Mouse (Mus musculus) forebrain, embryonic 14.5 days (tissue): ENCODE data around the gene Lbhd2. TPM values are rescaled to one million over a fixed set of nuclear protein-coding genes. Genes with fewer than 3 reads are reported as not detected.

Experiments
- ATAC-seq: fragments of 200-750 bp; cut with Nextera tagmentation; 2 replicates; pipeline ENCODE4 v1.8.0; 2017; ENCODE audit warnings: mild to moderate bottlenecking, moderate library complexity
- DNase-seq: peaks from one replicate; pipeline ENCODE4 v3.0.0-alpha.2; 2015; ENCODE audit warnings: low spot score
- H3K27ac ChIP-seq: fragments of 300-500 bp; sonication (generic); 2 replicates; pipeline ENCODE4 v1.5.1; 2014; ENCODE audit warnings: low read depth, mild to moderate bottlenecking, control low read depth, low read length, moderate library complexity
- H3K27me3 ChIP-seq: fragments of 300-500 bp; sonication (generic); replicated peaks from 2 replicates; pipeline ENCODE4 v1.6.1; 2014; ENCODE audit warnings: low read length, control low read depth, mixed read lengths; ENCODE audit not compliant: control insufficient read depth, insufficient read depth
- H3K36me3 ChIP-seq: fragments of 300-500 bp; sonication (generic); 2 replicates; pipeline ENCODE4 v1.6.1; 2014; ENCODE audit warnings: low read length, control low read depth; ENCODE audit not compliant: control insufficient read depth, insufficient read depth
- H3K4me1 ChIP-seq: fragments of 300-500 bp; sonication (generic); 2 replicates; pipeline ENCODE4 v1.6.1; 2014; ENCODE audit warnings: antibody characterized with exemption, low read length, control low read depth; ENCODE audit not compliant: control insufficient read depth, insufficient read depth
- H3K4me2 ChIP-seq: fragments of 300-500 bp; sonication (generic); 2 replicates; pipeline ENCODE4 v1.6.1; 2014; ENCODE audit warnings: mild to moderate bottlenecking, control low read depth, low read length
- H3K4me3 ChIP-seq: fragments of 300-500 bp; sonication (generic); 2 replicates; pipeline ENCODE4 v1.5.1; 2014; ENCODE audit warnings: low read depth, low read length, control low read depth
- H3K9ac ChIP-seq: fragments of 300-500 bp; sonication (generic); 2 replicates; pipeline ENCODE4 v1.6.1; 2014; ENCODE audit warnings: mild to moderate bottlenecking, low read length, control low read depth, moderate library complexity
- H3K9me3 ChIP-seq: fragments of 300-500 bp; sonication (generic); replicated peaks from 2 replicates; pipeline ENCODE4 v1.6.1; 2016; ENCODE audit warnings: low read length, control low read depth, mixed read lengths; ENCODE audit not compliant: control insufficient read depth
- WGBS: fragments of 180-500 bp; shearing (Covaris S2); extraction: QIAGEN DNeasy Blood & Tissue Kit; methylation state at CpG from one replicate; pipeline ENCODE4 v1.1.7; 2014; 5-methylcytosine and 5-hydroxymethylcytosine counted together
- polyA plus RNA-seq: library from polyadenylated mRNA; unstranded; fragments of >200 nt; fragmentation: Nextera tagmentation; extraction: Ambion mirVana; gene quantifications from 2 replicates; pipeline ENCODE4 v1.2.1, GENCODE M21; 2014

The Lbhd2 gene
- polyA plus RNA-seq, 1 experiment from 2014 or later = 2.4 TPM

- Histone ChIP-seq H3K9me3 (no peaks in the 10 kb centered on the region), H3K27me3 (peaks cover 55% of the 10 kb centered on the region), H3K4me2 (no peak overlapping the region), H3K36me3 (no peaks in the 10 kb centered on the region), H3K4me1 (peaks cover 5% of the 10 kb centered on the region), H3K27ac (no peak overlapping the region), H3K4me3 (no peak overlapping the region), H3K9ac (no peak overlapping the region)
- no peak for DNase-seq
- WGBS = 56% methylated on average over 3 of the region's 3 CpGs
- no peak for ATAC-seq
These were observed 34.9 kb downstream of the Lbhd2 start for GRCm38 (mm10) chr12:111441523-111441922.

GRCm38 (mm10) chr12:111442309-111443010, 35.9 kb downstream of the Lbhd2 start, which contains the start of gene Tnfaip2:
Gene Tnfaip2 (plus strand): TSS chr12:111442469.
- under 1% methylated on average over 48 of the region's 48 CpGs for whole genome bisulfite sequencing
- Histone ChIP-seq H3K27ac (no peak within 1 kb of the TSS), H3K9me3 (no peaks in the 10 kb centered on the region), H3K4me2 (peak within 1 kb of the TSS; percentile 61), H3K4me1 (peaks cover 5% of the 10 kb centered on the region), H3K4me3 (peak within 1 kb of the TSS; percentile 31), H3K36me3 (no peaks in the 10 kb centered on the region), H3K27me3 (peaks cover 64% of the 10 kb centered on the region), H3K9ac (peak within 1 kb of the TSS; percentile 37; the same call in 1 of the 2 replicates)
- peak; percentile 57 for DNase-seq
- ATAC-seq = peak; percentile 69; the same call in 1 of the 2 replicates

- Histone ChIP-seq H3K4me3 (peak overlapping the region; percentile 31; the same call in 1 of the 2 replicates), H3K27ac (no peak overlapping the region), H3K4me2 (peak overlapping the region; percentile 61), H3K36me3 (no peaks in the 10 kb centered on the region), H3K4me1 (peaks cover 5% of the 10 kb centered on the region), H3K27me3 (peaks cover 72% of the 10 kb centered on the region), H3K9me3 (no peaks in the 10 kb centered on the region), H3K9ac (no peak overlapping the region)
- no peak for DNase-seq
- no peak for ATAC-seq
- 10% methylated on average over 15 of the region's 15 CpGs for WGBS
These were observed 36.6 kb downstream of the Lbhd2 start for GRCm38 (mm10) chr12:111443011-111443870.

DNA sequence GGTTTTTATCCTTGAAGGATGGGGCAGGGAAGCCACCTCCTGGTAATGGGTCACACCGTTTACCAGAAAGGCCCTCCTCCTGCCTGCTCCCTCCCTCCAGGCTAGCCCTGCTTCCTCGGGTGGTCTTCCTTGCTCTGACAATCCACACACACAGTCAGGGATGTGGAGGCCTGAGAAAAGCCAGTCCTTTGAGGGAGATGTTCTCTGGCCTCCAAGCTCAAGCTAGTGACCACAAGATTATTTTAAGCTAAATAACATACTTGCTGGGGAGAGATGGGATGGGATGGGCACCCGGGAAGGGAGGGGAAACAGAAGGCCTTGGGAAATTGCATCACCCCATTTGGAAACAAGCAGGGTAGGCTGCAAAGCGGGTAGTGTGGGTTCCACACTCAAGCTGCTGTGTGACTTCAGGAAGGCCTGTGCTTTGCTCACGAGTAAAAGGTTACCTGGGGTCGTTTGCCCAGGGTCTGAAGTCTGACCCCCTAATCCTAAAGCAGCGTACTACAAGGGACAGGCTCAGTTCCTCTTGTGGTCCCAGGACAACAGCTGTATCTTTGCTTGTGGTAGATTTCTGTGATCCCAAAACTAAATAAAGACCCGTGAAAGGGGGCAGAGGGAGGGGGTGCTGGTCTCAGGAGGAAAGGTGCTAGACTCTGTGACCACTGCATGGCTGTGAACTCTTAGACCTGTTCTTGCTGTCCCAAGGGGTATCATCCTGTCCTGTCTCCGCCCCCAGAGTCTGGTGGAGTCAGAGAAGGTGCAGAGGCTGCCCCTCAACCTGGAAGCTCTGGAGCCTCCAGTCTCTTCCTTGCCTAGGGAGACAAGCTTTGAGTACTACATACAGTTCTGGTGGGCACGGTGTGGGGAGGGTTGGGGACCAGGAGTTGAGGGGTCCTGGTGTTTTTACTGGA, 37.6 kb downstream of the Lbhd2 start:
- Histone ChIP-seq H3K9me3 (no peaks in the 10 kb centered on the region), H3K27me3 (peaks cover 81% of the 10 kb centered on the region), H3K4me3 (no peak overlapping the region), H3K4me2 (no peak overlapping the region), H3K9ac (no peak overlapping the region), H3K36me3 (no peaks in the 10 kb centered on the region), H3K4me1 (peaks cover 5% of the 10 kb centered on the region), H3K27ac (no peak overlapping the region)
- DNase-seq (no peak), ATAC-seq (no peak)
- WGBS = 25% methylated on average over 10 of the region's 10 CpGs

GRCm38 (mm10) chr12:111445161-111445889, 38.7 kb downstream of the Lbhd2 start:
- H3K36me3 ChIP-seq = no peaks in the 10 kb centered on the region
- no peak overlapping the region for H3K9ac ChIP-seq
- no peaks in the 10 kb centered on the region for H3K9me3 ChIP-seq
- peak overlapping the region; percentile 11; the same call in 1 of the 2 replicates for H3K4me3 ChIP-seq
- peak overlapping the region; percentile 38 for H3K4me2 ChIP-seq
- WGBS = 2% methylated on average over 47 of the region's 52 CpGs
- no peak overlapping the region for H3K27ac ChIP-seq
- H3K4me1 ChIP-seq = peaks cover 5% of the 10 kb centered on the region
- H3K27me3 ChIP-seq = peaks cover 92% of the 10 kb centered on the region
- DNase-seq (no peak), ATAC-seq (no peak)

DNA sequence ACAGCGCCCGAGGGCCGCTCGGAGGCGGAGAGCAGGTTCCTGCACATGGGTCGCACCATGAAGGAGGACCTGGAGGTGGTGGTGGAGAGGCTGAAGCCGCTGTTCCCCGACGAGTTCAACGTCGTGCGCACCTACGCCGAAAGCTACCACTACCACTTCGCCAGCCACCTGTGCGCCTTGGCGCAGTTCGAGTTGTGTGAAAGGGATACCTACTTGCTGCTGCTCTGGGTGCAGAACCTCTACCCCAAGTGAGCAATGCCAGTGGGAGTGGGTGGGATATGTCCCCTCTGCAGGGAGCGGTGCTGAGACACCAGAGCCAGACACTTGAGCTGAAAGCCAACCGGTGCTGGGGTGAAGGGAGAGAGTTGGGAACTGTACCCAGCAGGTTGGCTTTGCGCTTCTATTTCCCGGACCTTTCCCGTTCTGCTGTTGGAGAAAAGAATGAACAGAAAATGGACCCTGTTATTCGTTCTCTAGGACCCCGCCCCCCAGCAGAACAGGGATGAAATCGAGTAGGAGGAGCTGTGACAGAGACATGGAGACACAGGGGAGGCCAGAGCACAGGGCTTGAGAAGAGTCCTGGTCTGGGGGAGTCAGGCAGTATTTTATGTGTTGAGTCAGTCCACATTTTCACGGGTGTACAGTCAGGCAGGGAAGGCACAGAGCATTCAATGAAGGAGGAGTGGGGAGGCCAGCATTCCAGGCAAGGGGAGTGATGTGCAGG, 39.4 kb downstream of the Lbhd2 start:
- Histone ChIP-seq H3K27ac (no peak overlapping the region), H3K4me2 (peak overlapping the region; percentile 38), H3K4me3 (peak overlapping the region; percentile 11; the same call in 1 of the 2 replicates), H3K27me3 (peaks cover 95% of the 10 kb centered on the region), H3K9me3 (no peaks in the 10 kb centered on the region), H3K9ac (no peak overlapping the region), H3K36me3 (no peaks in the 10 kb centered on the region), H3K4me1 (peaks cover 5% of the 10 kb centered on the region)
- no peak for DNase-seq
- WGBS = 3% methylated on average over 26 of the region's 27 CpGs
- no peak for ATAC-seq

- peaks cover 98% of the 10 kb centered on the region for H3K27me3 ChIP-seq
- 14% methylated on average over 5 of the region's 5 CpGs for WGBS
- DNase-seq (no peak), ATAC-seq (no peak)
- H3K4me3 ChIP-seq = no peak overlapping the region
- no peak overlapping the region for H3K27ac ChIP-seq
- peaks cover 5% of the 10 kb centered on the region for H3K4me1 ChIP-seq
- H3K9me3 ChIP-seq = no peaks in the 10 kb centered on the region
- no peak overlapping the region for H3K4me2 ChIP-seq
- no peak overlapping the region for H3K9ac ChIP-seq
- no peaks in the 10 kb centered on the region for H3K36me3 ChIP-seq
These were observed 40.1 kb downstream of the Lbhd2 start for GRCm38 (mm10) chr12:111446745-111447144.
